Mouse (Mus musculus) MEL (cell line): ENCODE measurements around the gene B230217C12Rik.

ENCODE experiments used
- CTCF ChIP-seq, 3 experiments: IDR thresholded peaks in 2 of 3; conservative IDR thresholded peaks in 1 of 3; 2 replicates each; pipeline ENCODE4 v1.5.1; 2011 to 2012; ENCODE audit warnings: low read length in 3 of 3, low read depth in 2 of 3, mild to moderate bottlenecking in 2 of 3, improper control_type of control experiment in 1 of 3, inconsistent platforms in 1 of 3, mixed read lengths in 1 of 3, moderate library complexity in 1 of 3; ENCODE audit not compliant: control insufficient read depth in 1 of 3, insufficient read depth in 1 of 3, poor library complexity in 1 of 3, severe bottlenecking in 1 of 3
- EP300 ChIP-seq, 2 experiments: IDR thresholded peaks; 2 replicates each; pipeline ENCODE4 v1.6.1; 2011; ENCODE audit warnings: improper control_type of control experiment in 2 of 2, low read length in 2 of 2, low read depth in 1 of 2, mild to moderate bottlenecking in 1 of 2
- GATA1 ChIP-seq: IDR thresholded peaks from 2 replicates; pipeline ENCODE4 v1.6.1; 2011; ENCODE audit warnings: low read depth, low read length, improper control_type of control experiment
- POLR2A ChIP-seq, 2 experiments: IDR thresholded peaks; 2 replicates each; pipeline ENCODE4 v1.6.1; 2011 to 2012; ENCODE audit warnings: low read length in 2 of 2, mild to moderate bottlenecking in 2 of 2, control low read depth in 1 of 2, improper control_type of control experiment in 1 of 2, low read depth in 1 of 2, moderate library complexity in 1 of 2; ENCODE audit not compliant: control insufficient read depth in 1 of 2, insufficient read depth in 1 of 2, poor library complexity in 1 of 2

GRCm38 (mm10) chr11:97810356-97810755, 30.2 kb upstream of the B230217C12Rik start:
- no peak for TF ChIP-seq CTCF (IDR thresholded peaks at IDR 0.05 in 2 of 3, conservative IDR thresholded peaks at IDR 0.05 in 1 of 3; ENCODE audit: control insufficient read depth in 1 of 3, insufficient read depth in 1 of 3, low read depth in 2 of 3, low read length in 3 of 3, poor library complexity in 1 of 3, severe bottlenecking in 1 of 3)
- no peak for TF ChIP-seq POLR2A (IDR thresholded peaks at IDR 0.05; ENCODE audit: control insufficient read depth in 1 of 2, insufficient read depth in 1 of 2, low read depth in 1 of 2, low read length in 2 of 2, poor library complexity in 1 of 2)
- no peak for TF ChIP-seq EP300 (IDR thresholded peaks at IDR 0.05; ENCODE audit: low read depth in 1 of 2, low read length in 2 of 2)
- TF ChIP-seq GATA1: peak; percentile 56
